Mouse (Mus musculus) cerebellum, postnatal 36 days (tissue): ENCODE results near the gene Cadm2.
A peak's percentile ranks its signal among the peaks of the same experiment; 100 is the strongest.

Experiments
- DNase-seq, 2 experiments: peaks; one replicate each; pipeline ENCODE4 v3.0.0; 2021 to 2022; ENCODE audit warnings: mixed read lengths in 2 of 2

Cadm2 gene

GRCm38 (mm10) chr16:67124811-67125210, 495.9 kb downstream of the Cadm2 start:
- DNase-seq, result peak; percentile 65 to 74

- peak in 1 of 2 experiments; percentile 37 for DNase-seq
These were observed 498.2 kb downstream of the Cadm2 start for GRCm38 (mm10) chr16:67122532-67122931.

- DNase-seq, result peak in 1 of 2 experiments; percentile 24
These were observed 498.9 kb downstream of the Cadm2 start for GRCm38 (mm10) chr16:67121781-67122180.

- no peak for DNase-seq
These were observed 514.1 kb downstream of the Cadm2 start for GRCm38 (mm10) chr16:67106478-67107061.

- peak in 1 of 2 experiments; percentile 17 for DNase-seq
These were observed 524.0 kb downstream of the Cadm2 start for GRCm38 (mm10) chr16:67096706-67097105.

GRCm38 (mm10) chr16:67095916-67096315, 524.8 kb downstream of the Cadm2 start:
- DNase-seq, result peak in 1 of 2 experiments; percentile 14

GRCm38 (mm10) chr16:67089747-67090146, 531.0 kb downstream of the Cadm2 start:
- DNase-seq, result peak; percentile 27 to 61

- no peak for DNase-seq
These were observed 541.4 kb downstream of the Cadm2 start for GRCm38 (mm10) chr16:67079318-67079717.

GRCm38 (mm10) chr16:67076169-67076895, 544.4 kb downstream of the Cadm2 start:
- DNase-seq, result no peak

- peak; percentile 47 to 55 for DNase-seq
These were observed 552.2 kb downstream of the Cadm2 start for GRCm38 (mm10) chr16:67068461-67068860.

- DNase-seq, result no peak
These were observed 589.8 kb downstream of the Cadm2 start for GRCm38 (mm10) chr16:67030918-67031317.

GRCm38 (mm10) chr16:67019856-67020255, 600.9 kb downstream of the Cadm2 start:
- no peak for DNase-seq

GRCm38 (mm10) chr16:67017710-67018109, 603.0 kb downstream of the Cadm2 start:
- no peak for DNase-seq

- DNase-seq, result no peak
These were observed 617.5 kb downstream of the Cadm2 start for GRCm38 (mm10) chr16:67003161-67003560.

GRCm38 (mm10) chr16:67001707-67002106, 619.0 kb downstream of the Cadm2 start:
- DNase-seq, result no peak

- DNase-seq, result no peak
These were observed 623.2 kb downstream of the Cadm2 start for GRCm38 (mm10) chr16:66997461-66997860.

- no peak for DNase-seq
These were observed 633.0 kb downstream of the Cadm2 start for GRCm38 (mm10) chr16:66987741-66988140.

GRCm38 (mm10) chr16:66986879-66987278, 633.8 kb downstream of the Cadm2 start:
- DNase-seq, result peak in 1 of 2 experiments; percentile 8

- DNase-seq, result no peak
These were observed 649.8 kb downstream of the Cadm2 start for GRCm38 (mm10) chr16:66970912-66971311.

GRCm38 (mm10) chr16:66969520-66970144, 651.1 kb downstream of the Cadm2 start:
- DNase-seq, result no peak

- DNase-seq, result no peak
These were observed 652.4 kb downstream of the Cadm2 start for GRCm38 (mm10) chr16:66968336-66968735.

- DNase-seq, result no peak
These were observed 653.0 kb downstream of the Cadm2 start for GRCm38 (mm10) chr16:66967686-66968085.

- no peak for DNase-seq
These were observed 661.6 kb downstream of the Cadm2 start for GRCm38 (mm10) chr16:66959146-66959545.

- DNase-seq, result no peak
These were observed 664.8 kb downstream of the Cadm2 start for GRCm38 (mm10) chr16:66955876-66956275.
